Mouse (Mus musculus) hindbrain, embryonic 10.5 days (tissue): ENCODE measurements around the gene Palm. TPM values are rescaled to one million over a fixed set of nuclear protein-coding genes. Genes with fewer than 3 reads are reported as not detected.
"Not testable (repeated sequence)": the region's sequence is repeated elsewhere in the genome, so short reads cannot be mapped to it uniquely, and the experiment has no call there.

Experiments
- DNase-seq: peaks from one replicate; pipeline ENCODE4 v3.0.0-alpha.2; 2017; ENCODE audit warnings: low spot score
- H3K27ac ChIP-seq: fragments of 300-500 bp; sonication (generic); 2 replicates; pipeline ENCODE4 v1.5.1; 2016; ENCODE audit warnings: mild to moderate bottlenecking, moderate library complexity
- H3K27me3 ChIP-seq: fragments of 300-500 bp; sonication (generic); 2 replicates; pipeline ENCODE4 v1.6.1; 2016; ENCODE audit warnings: mild to moderate bottlenecking; ENCODE audit not compliant: poor library complexity, insufficient read depth, severe bottlenecking
- H3K36me3 ChIP-seq: fragments of 300-500 bp; sonication (generic); 2 replicates; pipeline ENCODE4 v1.6.1; 2016; ENCODE audit warnings: mild to moderate bottlenecking, moderate library complexity
- H3K4me1 ChIP-seq: fragments of 300-500 bp; sonication (generic); replicated peaks from 2 replicates; pipeline ENCODE4 v1.6.1; 2016; ENCODE audit warnings: mild to moderate bottlenecking
- H3K4me3 ChIP-seq: fragments of 300-500 bp; sonication (generic); 2 replicates; pipeline ENCODE4 v1.5.1; 2016; ENCODE audit warnings: mild to moderate bottlenecking, moderate library complexity
- H3K9me3 ChIP-seq: fragments of 300-500 bp; sonication (generic); 2 replicates; pipeline ENCODE4 v1.6.1; 2016; ENCODE audit warnings: mild to moderate bottlenecking, moderate library complexity
- WGBS: fragments of 180-500 bp; shearing (Covaris S2); methylation state at CpG from one replicate; pipeline ENCODE4 v1.1.7; 2016; 5-methylcytosine and 5-hydroxymethylcytosine counted together
- polyA plus RNA-seq: library from polyadenylated mRNA; unstranded; fragments of >200 nt; fragmentation: Nextera tagmentation; extraction: Ambion mirVana; gene quantifications from 2 replicates; pipeline ENCODE4 v1.2.1, GENCODE M21; 2016

Palm gene
- 142 and 175 TPM in 2 replicates for polyA plus RNA-seq

DNA sequence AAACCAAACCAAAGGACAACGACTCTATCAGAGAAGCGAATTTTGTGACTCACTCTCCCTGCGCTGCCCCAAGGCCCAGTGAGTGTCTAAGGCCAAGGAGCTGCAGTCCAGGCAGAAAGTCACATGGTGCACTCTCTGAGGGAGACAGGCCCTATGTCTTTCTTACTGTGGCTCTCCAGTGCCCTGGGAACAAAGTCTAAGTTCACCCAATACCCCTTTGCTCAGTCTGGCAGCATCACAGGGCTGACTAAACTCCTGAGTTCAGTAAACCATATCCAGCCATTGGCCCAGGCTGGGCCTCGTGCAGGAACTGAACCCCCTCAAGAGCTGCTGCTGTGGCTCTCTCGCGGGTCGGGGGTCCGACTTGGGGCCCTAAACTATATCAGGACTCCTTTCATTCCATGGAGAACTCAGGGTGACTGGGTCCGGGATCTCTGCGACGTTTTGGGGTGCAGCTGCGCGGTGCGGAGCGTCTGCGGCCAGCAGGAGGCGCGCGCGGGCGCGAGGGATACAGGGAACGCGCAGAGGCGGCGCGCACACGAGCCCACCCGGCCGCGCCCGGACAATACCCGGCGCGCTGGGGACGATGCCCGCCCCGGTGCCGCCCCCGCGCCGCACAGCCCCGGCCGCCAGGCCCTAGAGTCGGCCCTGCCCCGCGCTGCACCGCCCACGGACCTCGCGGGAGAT is at the start of gene Palm:
Palm (plus strand) TSS at position 522 of the 687 bp plus-strand sequence.
- peaks cover 44% of the 10 kb centered on the region for H3K4me1 ChIP-seq
- peak within 1 kb of the TSS; percentile 99 for H3K27ac ChIP-seq
- H3K4me3 ChIP-seq: peak within 1 kb of the TSS; percentile 96
- H3K9me3 ChIP-seq: no peaks in the 10 kb centered on the region
- WGBS: 5% methylated on average over 51 of the region's 51 CpGs
- peaks cover 7% of the 10 kb centered on the region for H3K36me3 ChIP-seq
- DNase-seq: peak; percentile 82
- no peaks in the 10 kb centered on the region for H3K27me3 ChIP-seq

- Histone ChIP-seq H3K9me3 (peaks cover 22% of the 10 kb centered on the region), H3K27me3 (no peaks in the 10 kb centered on the region), H3K36me3 (peaks cover 56% of the 10 kb centered on the region), H3K4me1 (peaks cover 19% of the 10 kb centered on the region), H3K27ac (no peak overlapping the region), H3K4me3 (no peak overlapping the region)
- no peak for DNase-seq
- WGBS: 94% methylated on average over 15 of the region's 15 CpGs
Measured at GRCm38 (mm10) chr10:79743650-79744365, 49.6 kb upstream of the Palm start.

GRCm38 (mm10) chr10:79745411-79745810 is 48.0 kb upstream of the Palm start:
- peak overlapping the region; percentile 71 for H3K4me3 ChIP-seq

GRCm38 (mm10) chr10:79745898-79746773 is 47.2 kb upstream of the Palm start, which contains the start of gene Polrmt:
Polrmt (minus strand) TSS chr10:79746581.
- peak within 1 kb of the TSS; percentile 85 for H3K27ac ChIP-seq
- H3K27me3 ChIP-seq: no peaks in the 10 kb centered on the region
- H3K9me3 ChIP-seq: no peaks in the 10 kb centered on the region; the same call in 1 of the 2 replicates
- 3% methylated on average over 38 of the region's 38 CpGs for WGBS
- peaks cover 33% of the 10 kb centered on the region for H3K36me3 ChIP-seq
- DNase-seq: peak; percentile 95
- H3K4me1 ChIP-seq: peaks cover 14% of the 10 kb centered on the region
- H3K4me3 ChIP-seq: peak within 1 kb of the TSS; percentile 71

More at GRCm38 (mm10) chr10:79745411-79745810, 48.0 kb upstream of the Palm start:
- peaks cover 19% of the 10 kb centered on the region for H3K4me1 ChIP-seq
- H3K36me3 ChIP-seq: peaks cover 40% of the 10 kb centered on the region
- peaks cover 6% of the 10 kb centered on the region; the same call in 1 of the 2 replicates for H3K9me3 ChIP-seq
- no peak for DNase-seq
- no peaks in the 10 kb centered on the region for H3K27me3 ChIP-seq
- WGBS: 91% methylated on average over 3 of the region's 3 CpGs
- H3K27ac ChIP-seq: no peak overlapping the region

DNA sequence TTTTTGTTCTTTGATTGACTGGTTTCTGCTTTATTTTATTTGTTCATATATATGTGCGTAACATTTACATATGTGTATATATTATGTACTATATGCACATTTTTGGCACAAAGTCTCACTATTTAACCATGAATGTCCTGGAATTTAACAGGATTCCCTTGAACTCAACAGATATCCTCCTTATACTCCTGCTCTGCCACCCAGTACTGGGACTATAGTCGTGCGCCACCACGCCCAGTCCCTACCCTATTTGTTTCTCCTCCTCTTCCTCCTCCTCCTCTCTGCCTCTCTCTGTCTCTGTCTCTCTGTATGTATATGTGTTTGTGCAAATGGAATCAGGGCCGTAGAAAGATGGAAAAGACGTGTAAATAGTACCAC is 46.6 kb upstream of the Palm start:
- DNase-seq: no peak
- peak overlapping the region; percentile 71 for H3K4me3 ChIP-seq
- H3K27me3 ChIP-seq: no peaks in the 10 kb centered on the region
- H3K36me3 ChIP-seq: peaks cover 27% of the 10 kb centered on the region
- peak overlapping the region; percentile 74 for H3K27ac ChIP-seq
- WGBS: 28% methylated on average over 6 of the region's 6 CpGs
- H3K4me1 ChIP-seq: peaks cover 16% of the 10 kb centered on the region
- no peaks in the 10 kb centered on the region for H3K9me3 ChIP-seq

- WGBS: 85% methylated on average over 6 of the region's 6 CpGs
- Histone ChIP-seq H3K27me3 (no peaks in the 10 kb centered on the region), H3K9me3 (no peaks in the 10 kb centered on the region), H3K4me1 (peaks cover 16% of the 10 kb centered on the region), H3K4me3 (no peak overlapping the region), H3K27ac (no peak overlapping the region), H3K36me3 (peaks cover 11% of the 10 kb centered on the region)
- no peak for DNase-seq
Measured at GRCm38 (mm10) chr10:79748496-79748895, 44.9 kb upstream of the Palm start.

GRCm38 (mm10) chr10:79754856-79755516 is 38.4 kb upstream of the Palm start, which contains the start of gene Fgf22:
Fgf22 (plus strand) TSS chr10:79755076.
- Histone ChIP-seq H3K4me3 (peak within 1 kb of the TSS; percentile 52), H3K27me3 (peaks cover 12% of the 10 kb centered on the region), H3K36me3 (peaks cover 45% of the 10 kb centered on the region), H3K9me3 (no peaks in the 10 kb centered on the region), H3K27ac (0 out of 2 replicates have a peak within 1 kb of the TSS, but pooled peaks have one; percentile 4), H3K4me1 (peaks cover 13% of the 10 kb centered on the region)
- DNase-seq: peak; percentile 77
- WGBS: under 1% methylated on average over 36 of the region's 36 CpGs

DNA sequence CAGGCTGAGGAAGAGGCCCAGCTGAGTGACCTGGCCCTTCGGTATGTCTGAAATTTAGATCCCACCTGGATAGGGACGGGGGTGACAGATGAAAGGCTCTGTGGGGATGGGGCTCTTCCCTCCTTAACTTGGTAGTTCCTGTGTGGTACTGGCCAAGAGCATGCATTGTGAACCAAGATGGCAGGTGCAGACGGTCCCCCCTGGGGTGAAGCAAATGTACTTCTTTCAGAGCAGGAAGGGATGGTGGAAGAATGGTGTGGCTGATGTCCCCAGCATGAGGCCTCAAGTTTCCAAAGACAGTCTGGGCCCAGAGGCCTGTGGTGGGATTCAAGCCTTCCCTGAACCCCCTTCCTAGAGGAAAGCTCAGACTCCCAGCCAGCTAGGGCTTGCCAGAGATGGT is 37.5 kb upstream of the Palm start:
- H3K4me3 ChIP-seq: peak overlapping the region; percentile 52; the same call in 1 of the 2 replicates
- peaks cover 12% of the 10 kb centered on the region for H3K27me3 ChIP-seq
- H3K9me3 ChIP-seq: no peaks in the 10 kb centered on the region
- H3K4me1 ChIP-seq: peaks cover 13% of the 10 kb centered on the region
- 83% methylated on average over 3 of the region's 3 CpGs for WGBS
- H3K27ac ChIP-seq: no peak overlapping the region
- no peak for DNase-seq
- H3K36me3 ChIP-seq: peaks cover 54% of the 10 kb centered on the region

DNA sequence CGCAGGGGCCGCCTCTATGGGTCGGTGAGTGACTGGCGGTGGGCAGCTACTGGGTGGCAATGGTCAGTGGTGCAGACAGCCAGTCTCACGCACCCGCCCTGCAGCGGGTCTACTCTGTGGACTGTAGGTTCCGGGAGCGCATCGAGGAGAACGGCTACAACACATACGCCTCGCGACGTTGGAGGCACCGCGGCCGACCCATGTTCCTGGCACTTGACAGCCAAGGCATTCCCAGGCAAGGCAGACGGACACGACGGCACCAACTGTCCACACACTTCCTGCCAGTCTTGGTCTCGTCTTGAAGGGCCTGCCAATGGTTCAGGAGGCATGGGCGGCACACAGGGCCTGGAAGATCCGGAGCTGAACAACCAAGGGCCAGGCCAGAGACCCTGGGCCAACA is 36.7 kb upstream of the Palm start:
- Histone ChIP-seq H3K4me1 (peaks cover 11% of the 10 kb centered on the region), H3K27ac (no peak overlapping the region), H3K9me3 (no peaks in the 10 kb centered on the region), H3K27me3 (peaks cover 12% of the 10 kb centered on the region), H3K4me3 (no peak overlapping the region), H3K36me3 (peaks cover 62% of the 10 kb centered on the region)
- WGBS: 91% methylated on average over 24 of the region's 24 CpGs
- DNase-seq: no peak

- H3K9me3 ChIP-seq, DNase-seq, H3K27ac ChIP-seq, H3K4me3 ChIP-seq: not testable (repeated sequence)
- Histone ChIP-seq H3K4me1 (peaks cover 31% of the 10 kb centered on the region), H3K36me3 (peaks cover 84% of the 10 kb centered on the region), H3K27me3 (peaks cover 12% of the 10 kb centered on the region)
- 83% methylated on average over 1 of the region's 1 CpGs for WGBS
Measured at GRCm38 (mm10) chr10:79759675-79760074, 33.7 kb upstream of the Palm start.

DNA sequence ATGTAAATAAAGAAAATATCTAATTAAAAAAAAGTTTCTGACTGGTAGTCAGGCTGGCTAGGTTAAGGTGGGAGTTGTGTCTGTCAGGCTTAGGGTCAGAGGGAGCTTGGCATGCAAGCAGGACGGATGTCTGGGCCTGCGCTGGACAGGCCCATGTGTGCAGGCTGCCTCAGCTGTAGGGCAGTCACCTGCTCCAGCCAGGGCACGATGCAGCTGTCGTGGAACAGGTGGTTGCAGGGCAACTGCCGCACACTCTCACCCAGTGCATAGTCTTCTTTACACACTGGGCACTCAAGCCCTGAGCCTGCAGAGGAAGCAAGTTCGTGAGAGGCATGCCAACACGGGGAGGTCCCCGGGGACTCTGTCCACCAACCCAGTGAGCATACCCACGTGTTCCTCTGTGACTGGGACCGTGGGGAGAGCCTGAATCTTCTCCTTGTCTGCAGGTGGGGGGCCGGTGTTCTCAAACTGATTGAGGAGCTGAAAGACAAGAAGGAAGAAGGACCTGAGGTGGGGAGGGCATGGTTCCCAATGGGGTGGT is 32.7 kb upstream of the Palm start:
- Histone ChIP-seq H3K4me1 (peaks cover 31% of the 10 kb centered on the region), H3K27me3 (peaks cover 8% of the 10 kb centered on the region), H3K36me3 (peaks cover 87% of the 10 kb centered on the region), H3K27ac (no peak overlapping the region), H3K4me3 (no peak overlapping the region), H3K9me3 (no peaks in the 10 kb centered on the region)
- no peak for DNase-seq
- 91% methylated on average over 11 of the region's 11 CpGs for WGBS

DNA sequence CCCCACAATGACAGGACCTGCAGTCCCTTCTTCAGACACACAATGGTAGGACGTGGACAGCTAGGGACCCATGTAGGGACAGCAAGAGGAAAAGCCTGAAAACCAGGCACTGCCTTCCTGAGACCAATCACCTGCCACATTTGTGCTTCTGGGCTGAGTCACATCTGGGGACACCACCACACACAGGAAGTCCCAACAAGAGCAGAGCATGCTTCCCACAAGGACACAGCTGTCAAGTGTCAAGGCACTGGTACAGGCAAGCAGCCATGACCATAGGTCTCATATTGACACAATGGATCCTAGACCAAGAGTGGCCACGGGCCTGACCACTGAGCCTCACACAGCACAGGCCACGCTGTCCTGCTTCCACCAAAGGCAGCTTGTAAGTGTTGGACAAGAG is 30.5 kb upstream of the Palm start:
- 83% methylated on average over 3 of the region's 3 CpGs for WGBS
- Histone ChIP-seq H3K27me3 (no peaks in the 10 kb centered on the region), H3K27ac (no peak overlapping the region), H3K9me3 (no peaks in the 10 kb centered on the region), H3K36me3 (peaks cover 65% of the 10 kb centered on the region), H3K4me3 (no peak overlapping the region), H3K4me1 (peaks cover 50% of the 10 kb centered on the region)
- no peak for DNase-seq
